Mouse (Mus musculus) brain, embryonic 14.5 days (tissue): Measurements from ENCODE around the gene Klhl3.

Source experiments
- CTCF ChIP-seq: fragments of 200-500 bp; IDR thresholded peaks from 2 replicates; pipeline ENCODE4 v1.5.1; 2012; ENCODE audit warnings: inconsistent platforms, mild to moderate bottlenecking, moderate library complexity, borderline replicate concordance; ENCODE audit not compliant: insufficient read depth, insufficient read length; ENCODE audit errors: extremely low read depth
- POLR2A ChIP-seq: fragments of 200-500 bp; IDR thresholded peaks from 2 replicates; pipeline ENCODE4 v1.6.1; 2012; ENCODE audit warnings: mild to moderate bottlenecking, inconsistent platforms, borderline replicate concordance; ENCODE audit not compliant: poor library complexity, insufficient read depth, insufficient read length, severe bottlenecking; ENCODE audit errors: extremely low read depth

- TF ChIP-seq POLR2A (no peak), CTCF (peak; percentile 45; the same call in 1 of the 2 replicates)
These were observed 35.7 kb upstream of the Klhl3 start for GRCm38 (mm10) chr13:58149033-58149558.
